Mouse (Mus musculus) brown adipose tissue, adult 24 weeks (tissue): ENCODE measurements around the gene Prokr1. TPM values are rescaled to one million over a fixed set of nuclear protein-coding genes. Genes with fewer than 3 reads are reported as not detected.
A peak's percentile ranks its signal among the peaks of the same experiment; 100 is the strongest.
"Not testable (repeated sequence)": the region's sequence is repeated elsewhere in the genome, so short reads cannot be mapped to it uniquely, and the experiment has no call there.

ENCODE experiments used
- H3K27ac ChIP-seq: fragments of 200-500 bp; replicated peaks from 2 replicates; pipeline ENCODE4 v1.5.1; 2012; ENCODE audit warnings: low read depth, mild to moderate bottlenecking, low read length
- H3K4me1 ChIP-seq: fragments of 200-500 bp; 2 replicates; pipeline ENCODE4 v1.6.1; 2012; ENCODE audit warnings: low read length, mixed read lengths; ENCODE audit not compliant: control insufficient read depth, insufficient read depth, insufficient read length
- H3K4me3 ChIP-seq: fragments of 200-500 bp; 2 replicates; pipeline ENCODE4 v1.5.1; 2012; ENCODE audit warnings: low read depth, mild to moderate bottlenecking, low read length, moderate library complexity; ENCODE audit not compliant: insufficient read depth
- polyA plus RNA-seq: library from polyadenylated mRNA; stranded (reverse); fragments of >200 nt; gene quantifications from 2 replicates; pipeline ENCODE4 v1.2.4, GENCODE M21; 2012; ENCODE audit not compliant: missing spikeins, insufficient read depth, insufficient read length

Prokr1 gene
- polyA plus RNA-seq, 1 experiment: 0.24 TPM

- Histone ChIP-seq H3K4me3 (no peak overlapping the region), H3K4me1 (no peaks in the 10 kb centered on the region), H3K27ac (no peak overlapping the region)
These were observed 7.3 kb downstream of the Prokr1 start for GRCm38 (mm10) chr6:87583183-87583611.

DNA sequence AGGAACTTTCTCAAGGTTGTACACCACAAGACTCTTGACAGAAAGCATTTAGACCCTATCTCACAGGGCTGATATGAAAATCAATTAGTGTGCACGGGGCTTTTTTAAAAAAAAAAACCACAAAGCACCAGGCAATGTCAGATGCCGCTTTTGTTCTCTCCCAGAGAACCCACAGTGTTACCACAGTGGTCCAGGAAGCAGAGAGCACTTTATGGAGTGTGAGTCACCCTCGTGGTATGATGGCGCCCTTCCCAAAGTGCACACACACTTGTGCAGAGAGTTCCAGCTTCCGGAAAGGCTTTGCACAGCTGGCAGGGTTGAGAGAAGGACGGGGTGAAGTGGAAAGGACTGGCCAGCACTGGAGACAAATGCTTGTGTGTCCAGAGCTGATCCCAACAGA lies 8.1 kb downstream of the Prokr1 start:
- no peak overlapping the region for H3K27ac ChIP-seq
- no peak overlapping the region for H3K4me3 ChIP-seq
- no peaks in the 10 kb centered on the region for H3K4me1 ChIP-seq

DNA sequence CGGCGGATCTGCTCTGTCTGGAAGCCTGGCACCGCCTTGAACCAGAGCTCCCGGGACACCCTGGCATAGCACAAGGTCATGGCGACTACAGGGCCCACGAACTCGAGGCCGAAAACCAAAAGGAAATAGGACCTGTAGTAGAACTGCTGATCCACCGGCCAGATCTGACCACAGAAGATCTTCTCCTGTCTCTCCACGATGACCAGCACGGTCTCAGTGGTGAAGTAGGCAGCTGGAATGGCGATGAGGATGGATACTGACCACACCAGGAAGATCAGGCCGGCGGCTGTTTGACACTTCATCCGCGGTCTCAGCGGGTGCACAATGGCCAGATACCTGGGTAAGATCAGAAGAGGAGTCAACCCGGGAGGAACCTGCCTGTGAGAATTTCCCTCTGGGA lies 9.0 kb downstream of the Prokr1 start:
- Histone ChIP-seq H3K4me3 (no peak overlapping the region), H3K27ac (no peak overlapping the region), H3K4me1 (no peaks in the 10 kb centered on the region)

- no peak overlapping the region for H3K27ac ChIP-seq
- H3K4me1 ChIP-seq: no peaks in the 10 kb centered on the region
- H3K4me3 ChIP-seq: no peak overlapping the region
These were observed 9.5 kb downstream of the Prokr1 start for GRCm38 (mm10) chr6:87581071-87581470.

- Histone ChIP-seq H3K27ac (no peak overlapping the region), H3K4me3 (no peak overlapping the region), H3K4me1 (no peaks in the 10 kb centered on the region)
These were observed 12.3 kb downstream of the Prokr1 start for GRCm38 (mm10) chr6:87578247-87578646.

DNA sequence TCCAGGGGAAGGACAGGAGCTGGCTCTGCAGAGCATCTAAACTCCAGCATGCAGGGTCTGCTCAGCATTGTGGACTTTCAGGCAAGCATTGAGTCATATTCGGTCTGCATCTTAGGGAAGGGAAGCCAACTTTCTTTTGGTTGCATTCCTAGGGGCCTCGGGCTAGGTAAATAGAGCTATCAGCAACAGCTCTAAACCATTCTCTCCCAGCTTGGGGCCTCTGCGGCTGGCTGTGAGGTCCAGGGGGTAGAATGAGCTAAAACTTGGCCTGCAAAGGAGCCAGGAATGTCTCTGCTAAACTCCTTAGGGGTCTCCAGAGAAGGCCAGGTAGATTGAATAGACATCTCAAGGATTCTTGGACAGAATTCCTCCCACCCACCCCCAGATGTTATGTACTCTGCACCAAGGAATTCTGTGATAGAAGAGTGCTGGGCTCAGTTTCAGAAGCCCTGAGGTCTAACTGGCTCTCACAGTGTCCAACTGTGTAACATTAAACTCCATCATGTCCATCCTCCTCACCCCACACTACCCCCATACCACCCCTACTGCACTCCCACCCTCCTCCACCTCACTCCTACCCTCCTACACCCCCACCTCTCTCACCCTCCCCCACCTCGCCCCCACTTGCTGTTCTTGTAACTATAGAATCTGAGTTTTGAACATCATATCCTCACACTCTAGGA lies 13.8 kb downstream of the Prokr1 start:
- H3K4me1 ChIP-seq: no peaks in the 10 kb centered on the region
- no peak overlapping the region for H3K4me3 ChIP-seq
- H3K27ac ChIP-seq: no peak overlapping the region

DNA sequence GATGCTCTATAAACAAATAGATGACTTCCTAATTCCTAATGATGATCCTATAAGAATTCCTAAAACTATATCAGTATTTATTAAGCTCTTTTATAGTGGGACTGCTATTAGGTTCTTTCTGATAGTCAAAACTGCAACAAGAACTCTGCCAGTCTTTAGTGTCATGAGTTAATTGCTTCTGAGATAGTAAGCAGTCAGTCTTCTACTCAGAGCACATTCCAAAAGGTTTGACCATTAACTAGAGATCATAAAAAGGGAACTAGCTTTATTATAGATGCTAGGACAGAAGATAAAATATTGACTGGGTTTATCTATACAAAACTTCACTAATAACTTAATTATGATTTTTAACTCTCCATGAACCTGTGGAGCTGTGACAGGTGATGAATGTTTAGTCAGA lies 18.7 kb downstream of the Prokr1 start:
- H3K27ac ChIP-seq, H3K4me1 ChIP-seq: not testable (repeated sequence)

GRCm38 (mm10) chr6:87567686-87568593 lies 22.6 kb downstream of the Prokr1 start:
- H3K27ac ChIP-seq: 0 out of 2 replicates have a peak overlapping the region, but pooled peaks have one; percentile 4
- H3K4me3 ChIP-seq: no peak overlapping the region
- H3K4me1 ChIP-seq: no peaks in the 10 kb centered on the region

More for the DNA sequence above, 18.7 kb downstream of the Prokr1 start:
- H3K4me3 ChIP-seq: not testable (repeated sequence)

GRCm38 (mm10) chr6:87565166-87565565 lies 25.4 kb downstream of the Prokr1 start:
- no peak overlapping the region for H3K27ac ChIP-seq
- no peaks in the 10 kb centered on the region for H3K4me1 ChIP-seq

GRCm38 (mm10) chr6:87564356-87564755 lies 26.2 kb downstream of the Prokr1 start:
- Histone ChIP-seq H3K4me1 (no peaks in the 10 kb centered on the region), H3K27ac (no peak overlapping the region), H3K4me3 (no peak overlapping the region)

More at GRCm38 (mm10) chr6:87565166-87565565, 25.4 kb downstream of the Prokr1 start:
- H3K4me3 ChIP-seq: no peak overlapping the region

DNA sequence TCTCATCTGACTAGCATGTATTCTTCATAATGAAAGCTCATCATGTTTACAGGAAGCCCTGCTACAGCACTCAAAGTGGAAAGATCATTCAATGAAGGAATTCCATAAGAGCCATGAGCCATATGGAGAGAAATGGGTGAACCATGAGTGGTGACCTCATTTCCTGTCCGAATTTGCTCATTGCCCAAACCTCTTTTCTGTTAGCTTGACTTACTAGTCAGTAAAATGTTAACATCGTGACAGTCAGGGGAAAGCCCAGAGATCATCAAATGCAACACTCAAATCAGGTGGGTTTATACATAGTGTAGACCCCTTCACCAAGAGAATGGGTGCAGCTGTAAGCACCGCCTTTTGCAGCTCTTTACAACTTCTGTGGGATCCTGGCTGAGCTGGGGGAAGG lies 36.8 kb downstream of the Prokr1 start:
- H3K27ac ChIP-seq: no peak overlapping the region
- H3K4me1 ChIP-seq: no peaks in the 10 kb centered on the region
- no peak overlapping the region for H3K4me3 ChIP-seq

GRCm38 (mm10) chr6:87552054-87552807 lies 38.3 kb downstream of the Prokr1 start:
- H3K27ac ChIP-seq: no peak overlapping the region
- H3K4me1 ChIP-seq: no peaks in the 10 kb centered on the region
- no peak overlapping the region for H3K4me3 ChIP-seq

- Histone ChIP-seq H3K4me3 (no peak overlapping the region), H3K27ac (no peak overlapping the region), H3K4me1 (no peaks in the 10 kb centered on the region)
These were observed 42.7 kb downstream of the Prokr1 start for GRCm38 (mm10) chr6:87547836-87548235.

DNA sequence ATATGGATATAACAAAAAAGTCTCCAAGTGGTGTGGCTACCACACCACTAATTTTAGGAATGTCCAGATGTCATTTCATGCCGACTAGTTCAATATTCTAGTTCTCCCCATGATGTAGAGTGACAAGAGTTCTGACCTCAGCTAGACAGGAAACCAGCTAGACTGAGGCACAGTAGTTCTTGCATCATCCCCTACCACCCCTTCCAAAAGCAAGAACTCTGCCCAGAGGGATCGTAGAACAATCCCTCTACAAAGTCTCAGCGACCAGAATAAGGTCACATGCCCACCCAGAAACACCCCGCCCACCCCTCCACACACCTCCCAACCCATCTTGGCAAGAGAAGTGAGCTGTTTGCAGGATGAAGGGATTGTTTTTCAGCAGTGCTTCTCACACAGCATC lies 43.1 kb downstream of the Prokr1 start:
- no peaks in the 10 kb centered on the region for H3K4me1 ChIP-seq
- H3K4me3 ChIP-seq: no peak overlapping the region

More for the DNA sequence above, 43.1 kb downstream of the Prokr1 start:
- no peak overlapping the region for H3K27ac ChIP-seq
